Mouse (Mus musculus) embryonic stem cell, embryonic (primary cell): ENCODE measurements at regions not wholly inside any gene's neighbourhood (a gene's known extent, or its start where the extent isn't known, plus 50 kb on each side); places are given as distances from the start of the nearest gene placed in this dataset.

Experiments
- CTCF ChIA-PET, 4 experiments: fragments of 300-600 bp in 2 of 4; fragments of 350-600 bp in 2 of 4; sonication (Branson Sonifier 250); formaldehyde crosslinking; loops; one replicate each; lab custom pipeline; 2022; ENCODE audit warnings: inconsistent platforms in 2 of 4; lab: Charles Lee
- POLR2A ChIA-PET, 4 experiments: fragments of 300-600 bp in 2 of 4; fragments of 350-600 bp in 2 of 4; sonication (Branson Sonifier 250); formaldehyde crosslinking; loops; one replicate each; lab custom pipeline; 2022; ENCODE audit warnings: antibody characterized with exemption in 4 of 4, inconsistent platforms in 1 of 4; lab: Charles Lee

DNA sequence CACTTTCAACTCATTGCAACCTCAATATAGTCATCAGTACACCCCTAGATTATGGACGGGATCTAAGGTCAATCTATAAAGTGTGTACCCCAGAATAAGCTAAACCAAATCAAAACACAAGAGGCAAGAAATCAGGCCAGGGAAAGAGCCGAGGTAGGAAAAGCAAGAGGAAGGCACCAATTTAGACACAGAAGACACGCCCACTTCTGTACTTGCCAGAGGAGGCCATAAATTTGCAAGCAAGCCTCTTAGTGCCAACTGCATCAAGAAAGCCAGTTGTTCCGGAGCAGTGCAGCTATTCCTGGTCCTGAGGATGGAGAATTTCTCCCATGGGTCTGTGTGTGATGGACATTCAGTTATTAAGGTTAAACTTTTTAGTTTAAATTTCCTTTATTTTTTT lies 179.7 kb upstream of the Smlr1 start:
- ChIA-PET CTCF (interaction anchor here in 1 of 4 experiments (0.6 kb wide), 1 partner anchor 97 kb away, joined by 6 read pairs; no protein-coding TSS in a partner anchor), POLR2A (interaction anchor here in 1 of 4 experiments (0.6 kb wide), 1 partner anchor 238 kb away, joined by 3 read pairs; no protein-coding TSS in a partner anchor)

- POLR2A ChIA-PET: interaction anchor here in 1 of 4 experiments (1.3 kb wide), 1 partner anchor 10 kb away, joined by 3 read pairs; no protein-coding TSS in a partner anchor
- CTCF ChIA-PET: no interaction called here
These were observed 178.6 kb upstream of the Smlr1 start for GRCm38 (mm10) chr10:25714636-25715035.

- CTCF ChIA-PET: no interaction called here
- POLR2A ChIA-PET: interaction anchor here in 1 of 4 experiments (1.3 kb wide), 1 partner anchor 9 kb away, joined by 3 read pairs; no protein-coding TSS in a partner anchor
These were observed 178.0 kb upstream of the Smlr1 start for GRCm38 (mm10) chr10:25714041-25714440.

GRCm38 (mm10) chr10:25707951-25708350 lies 171.9 kb upstream of the Smlr1 start:
- POLR2A ChIA-PET: interaction anchor here in 2 of 4 experiments (0.6 to 1.2 kb wide), 2 partner anchors 74 to 721 kb away, joined by 3 to 5 read pairs; no protein-coding TSS in a partner anchor
- CTCF ChIA-PET: no interaction called here

DNA sequence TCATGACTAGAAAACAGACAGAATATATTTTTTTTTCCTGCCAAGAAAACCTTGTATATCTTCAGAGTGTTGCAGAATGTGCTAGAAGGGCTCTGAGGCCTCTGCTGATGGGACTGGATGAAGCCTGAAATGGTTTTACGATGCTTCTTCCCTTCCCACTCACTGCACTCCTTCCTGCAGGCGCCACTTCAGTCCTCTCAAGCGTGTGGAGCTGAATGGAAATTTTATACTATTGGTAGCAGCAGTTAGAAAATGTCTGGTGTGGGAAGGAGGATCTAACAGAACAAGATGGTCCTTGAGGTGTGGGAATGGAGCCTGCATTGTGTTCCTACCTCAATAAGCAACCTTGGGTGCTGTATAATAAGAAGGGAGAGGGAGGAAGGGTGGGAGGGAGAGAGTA lies 166.1 kb upstream of the Smlr1 start:
- ChIA-PET CTCF (no interaction called here), POLR2A (no interaction called here)

- POLR2A ChIA-PET: no interaction called here
- CTCF ChIA-PET: no interaction called here
These were observed 159.7 kb upstream of the Smlr1 start for GRCm38 (mm10) chr10:25695798-25696197.

DNA sequence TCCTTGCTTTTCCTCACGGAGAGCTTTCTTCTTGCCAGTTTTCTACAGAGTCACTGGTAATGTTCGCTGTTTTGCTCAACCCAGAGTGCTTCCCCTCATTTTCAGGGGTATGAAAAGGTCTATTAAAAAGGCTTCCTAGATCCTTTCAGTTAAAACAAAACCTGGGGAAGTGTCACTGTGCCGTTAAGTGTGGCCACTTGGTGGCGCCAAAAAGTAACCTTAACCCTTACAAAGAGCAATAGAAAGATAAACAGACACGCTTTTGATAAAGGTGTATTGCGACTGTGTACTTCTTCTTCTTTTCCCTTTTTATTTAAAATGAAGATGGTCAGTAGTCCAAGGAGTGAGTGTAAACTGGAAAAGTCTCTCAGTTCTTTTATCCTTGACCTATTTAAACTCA lies 145.2 kb upstream of the Smlr1 start:
- POLR2A ChIA-PET: no interaction called here
- CTCF ChIA-PET: interaction anchor here in 2 of 4 experiments (0.5 to 1.0 kb wide), 2 partner anchors 58 to 459 kb away, joined by 3 to 4 read pairs; no protein-coding TSS in a partner anchor

GRCm38 (mm10) chr10:25677889-25678288 lies 141.8 kb upstream of the Smlr1 start:
- ChIA-PET POLR2A (interaction anchor here in 1 of 4 experiments (0.7 kb wide), 1 partner anchor 225 kb away, joined by 3 read pairs; no protein-coding TSS in a partner anchor), CTCF (interaction anchor here in 2 of 4 experiments (0.6 kb wide), 2 partner anchors 413 to 462 kb away, joined by 3 to 9 read pairs; no protein-coding TSS in a partner anchor)

DNA sequence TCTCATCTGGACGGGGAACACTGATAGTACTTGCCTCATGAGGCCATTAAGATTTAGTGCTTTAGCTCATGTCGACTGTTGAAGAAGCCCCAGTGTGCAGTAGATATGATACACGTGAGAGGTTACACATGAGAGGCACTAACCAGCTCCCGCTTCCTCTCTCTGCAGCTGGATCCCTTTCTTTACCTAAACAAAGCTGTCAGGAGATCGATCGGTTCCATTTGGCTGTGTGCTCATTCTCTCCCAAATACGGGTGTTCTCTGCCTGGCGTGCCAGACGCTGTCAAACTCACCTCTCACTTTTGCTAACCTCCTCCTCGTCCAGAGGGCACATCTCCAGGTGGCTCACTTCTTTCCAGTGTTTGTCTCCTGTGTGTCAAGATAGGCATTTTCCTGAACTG lies 139.3 kb upstream of the Smlr1 start:
- CTCF ChIA-PET: no interaction called here
- POLR2A ChIA-PET: no interaction called here

DNA sequence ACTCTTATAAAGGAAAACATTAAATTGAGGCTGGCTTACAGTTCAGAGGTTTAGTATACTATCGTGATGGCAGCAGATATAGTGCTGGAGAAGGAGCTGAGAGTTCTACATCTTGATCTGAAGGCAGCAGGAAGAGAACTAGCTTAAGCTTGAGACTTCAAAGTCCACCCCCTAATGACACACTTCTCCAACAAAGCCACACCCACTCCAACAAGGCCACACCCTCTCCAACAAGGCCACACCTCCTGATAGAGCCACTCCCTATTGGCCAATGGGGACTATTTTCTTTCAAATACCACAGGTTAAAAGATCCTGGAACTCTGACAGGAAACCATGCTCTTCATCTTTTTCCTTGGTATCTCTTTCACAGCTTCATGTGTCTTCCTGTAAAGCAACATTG lies 134.0 kb upstream of the Smlr1 start:
- ChIA-PET CTCF (no interaction called here), POLR2A (no interaction called here)

GRCm38 (mm10) chr10:25652742-25653563 lies 116.9 kb upstream of the Smlr1 start:
- ChIA-PET CTCF (interaction anchor here in 1 of 4 experiments (0.6 kb wide), 1 partner anchor 1028 kb away, joined by 5 read pairs; no protein-coding TSS in a partner anchor), POLR2A (no interaction called here)

- CTCF ChIA-PET: interaction anchor here in 1 of 4 experiments (0.6 kb wide), 1 partner anchor 301 kb away, joined by 3 read pairs; no protein-coding TSS in a partner anchor
- POLR2A ChIA-PET: interaction anchor here in 1 of 4 experiments (0.5 kb wide), 1 partner anchor 998 kb away, joined by 3 read pairs; no protein-coding TSS in a partner anchor
These were observed 111.7 kb upstream of the Smlr1 start for GRCm38 (mm10) chr10:25647740-25648139.

- CTCF ChIA-PET: interaction anchor here in 1 of 4 experiments (0.6 kb wide), 1 partner anchor 49 kb away, joined by 3 read pairs; no protein-coding TSS in a partner anchor
These were observed 107.5 kb upstream of the Smlr1 start for GRCm38 (mm10) chr10:25643518-25643993.

DNA sequence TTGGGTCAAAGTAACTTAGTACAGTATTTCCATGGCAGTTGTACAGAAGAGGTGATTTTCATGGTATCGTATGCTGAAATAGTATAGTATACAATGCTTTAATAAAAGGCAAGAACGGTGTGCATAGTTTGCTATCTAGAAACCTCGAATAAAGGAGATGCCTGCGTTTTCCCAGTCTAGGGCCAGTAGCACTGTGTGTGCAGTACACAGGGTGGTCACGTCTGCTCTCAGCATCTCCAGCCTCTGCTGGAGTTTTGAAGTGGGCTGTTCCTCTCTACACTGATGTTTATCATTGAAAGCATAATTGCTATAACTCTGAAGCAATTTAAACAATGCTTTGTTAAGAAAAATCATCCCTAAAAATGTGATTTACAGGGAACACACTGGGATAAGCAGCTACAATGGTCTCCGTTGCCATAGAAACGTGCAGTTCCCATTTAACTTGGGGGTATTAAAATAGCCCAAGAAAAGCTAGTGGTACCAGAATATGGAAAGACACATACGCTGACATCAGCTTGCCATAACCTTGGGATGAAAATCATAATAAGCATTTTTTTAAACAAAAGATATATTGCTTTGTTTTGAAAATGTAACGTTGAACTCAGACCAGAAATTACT lies 106.1 kb upstream of the Smlr1 start:
- ChIA-PET POLR2A (no interaction called here), CTCF (no interaction called here)

More at GRCm38 (mm10) chr10:25643518-25643993, 107.5 kb upstream of the Smlr1 start:
- POLR2A ChIA-PET: no interaction called here

DNA sequence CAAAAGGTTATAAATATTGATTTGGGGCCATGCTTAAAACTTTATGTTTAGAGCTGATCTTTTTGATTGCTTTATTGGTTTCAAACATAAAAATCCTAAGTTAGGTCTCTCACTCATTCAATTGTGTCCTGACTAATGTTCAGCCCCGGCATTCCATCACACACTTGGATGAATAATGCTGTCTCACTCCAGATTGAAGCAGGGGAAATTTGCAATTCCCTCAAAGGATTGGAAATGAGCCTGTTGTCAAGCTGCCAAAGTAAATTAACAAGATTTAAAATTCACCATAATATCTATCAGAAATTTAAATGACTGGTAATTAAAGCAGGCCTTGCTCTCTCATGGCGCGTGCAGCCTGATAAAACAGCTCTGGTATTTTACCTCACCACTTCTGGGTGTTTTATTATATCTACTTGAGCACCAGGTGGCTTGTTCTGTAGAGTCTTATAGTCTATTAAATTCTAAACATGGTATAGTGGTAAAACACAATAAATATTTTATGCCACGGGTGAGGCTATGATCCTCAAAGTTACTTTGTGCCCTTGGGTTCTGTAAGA lies 97.1 kb upstream of the Smlr1 start:
- POLR2A ChIA-PET: interaction anchor here in 1 of 4 experiments (1.1 to 2.5 kb wide), 2 partner anchors 12 to 151 kb away, joined by 3 to 9 read pairs; no protein-coding TSS in a partner anchor
- CTCF ChIA-PET: interaction anchor here in 2 of 4 experiments (0.7 to 4.4 kb wide), 2 partner anchors 12 kb away, joined by 4 to 28 read pairs; no protein-coding TSS in a partner anchor

- CTCF ChIA-PET: interaction anchor here in 2 of 4 experiments (0.6 to 4.4 kb wide), 3 partner anchors 11 to 277 kb away, joined by 3 to 28 read pairs (median 4); no protein-coding TSS in a partner anchor
These were observed 96.2 kb upstream of the Smlr1 start for GRCm38 (mm10) chr10:25632306-25632705.

GRCm38 (mm10) chr10:25622585-25622984 lies 86.5 kb upstream of the Smlr1 start:
- ChIA-PET CTCF (interaction anchor here in 2 of 4 experiments (0.6 to 2.7 kb wide), 2 partner anchors 9 to 982 kb away, joined by 6 to 28 read pairs; no protein-coding TSS in a partner anchor), POLR2A (no interaction called here)

More at GRCm38 (mm10) chr10:25632306-25632705, 96.2 kb upstream of the Smlr1 start:
- POLR2A ChIA-PET: interaction anchor here in 1 of 4 experiments (1.1 to 2.5 kb wide), 2 partner anchors 11 to 152 kb away, joined by 3 to 9 read pairs; no protein-coding TSS in a partner anchor

- ChIA-PET POLR2A (interaction anchor here in 2 of 4 experiments (1.4 to 1.8 kb wide), 2 partner anchors 9 to 10 kb away, joined by 3 to 9 read pairs; no protein-coding TSS in a partner anchor), CTCF (interaction anchor here (0.6 to 2.7 kb wide), 11 partner anchors 9 to 563 kb away, joined by 3 to 28 read pairs (median 3); no protein-coding TSS in a partner anchor)
These were observed 85.7 kb upstream of the Smlr1 start for GRCm38 (mm10) chr10:25621747-25622134.
